Mouse (Mus musculus) spleen, embryonic (tissue): ENCODE results near the gene Tnfrsf19.

Experiments
- CTCF ChIA-PET: fragments of 350-600 bp; sonication (Branson Sonifier 250); formaldehyde crosslinking; loops from one replicate; lab custom pipeline; 2022; lab: Charles Lee

Tnfrsf19 gene

DNA sequence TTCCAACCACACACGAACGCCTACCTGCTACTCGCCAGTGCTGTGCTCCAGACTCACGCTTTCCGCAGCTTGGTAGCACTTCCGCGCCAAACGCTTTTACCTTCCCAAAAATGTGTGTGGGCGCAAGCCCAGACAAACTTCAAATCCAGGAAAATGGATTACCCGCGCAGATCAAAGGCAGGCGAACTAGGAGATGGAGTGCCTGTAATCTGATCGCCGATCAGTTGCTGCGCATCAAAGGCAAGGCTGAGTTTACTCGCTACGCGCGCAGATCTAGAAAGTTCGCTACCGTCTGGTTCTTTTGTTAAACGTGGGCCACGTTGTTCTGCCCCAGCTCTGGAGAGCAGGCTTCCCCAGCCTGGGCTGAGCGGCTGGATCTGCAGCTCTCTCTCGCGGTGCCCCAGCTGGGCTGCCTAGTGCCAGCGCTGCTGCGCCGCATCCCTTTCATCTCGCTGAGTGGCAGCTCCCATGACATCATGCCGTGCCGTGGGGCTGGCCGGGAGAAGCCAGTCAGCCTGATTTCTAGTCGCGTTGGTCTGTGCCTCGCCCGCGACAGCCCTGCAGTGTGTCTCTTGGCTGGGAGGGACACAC, at the start of gene Tnfrsf19:
TSS of gene Tnfrsf19 (minus strand) at position 400 of the 591 bp plus-strand sequence.
- CTCF ChIA-PET: interaction anchor here (1.1 kb wide), 1 partner anchor 15 kb away, joined by 3 read pairs; no protein-coding TSS in a partner anchor

GRCm38 (mm10) chr14:61092073-61092472, 45.8 kb upstream of the Tnfrsf19 start:
- CTCF ChIA-PET: no interaction called here

GRCm38 (mm10) chr14:61090955-61091354, 44.7 kb upstream of the Tnfrsf19 start:
- CTCF ChIA-PET: no interaction called here

DNA sequence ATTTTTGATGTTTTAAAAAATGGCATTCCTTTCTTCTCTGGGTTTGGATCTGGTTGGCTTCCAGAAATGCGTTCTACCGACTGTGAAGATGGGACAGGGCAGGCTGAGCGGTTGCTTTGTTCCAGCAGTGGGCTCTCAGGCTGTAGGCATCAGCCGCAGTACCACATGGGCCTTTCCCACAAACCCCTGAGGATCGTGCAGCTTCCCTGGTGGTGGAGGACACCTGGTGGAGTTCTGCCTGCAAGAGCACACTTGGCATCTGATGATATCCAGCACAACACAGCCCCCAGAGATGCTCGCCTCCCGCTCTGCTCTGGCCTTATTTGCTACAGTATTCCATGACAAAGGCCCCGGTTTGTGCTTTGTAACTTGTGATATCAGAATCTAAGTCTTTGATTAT, 41.9 kb upstream of the Tnfrsf19 start:
- CTCF ChIA-PET: no interaction called here

GRCm38 (mm10) chr14:61085325-61085724, 39.0 kb upstream of the Tnfrsf19 start:
- CTCF ChIA-PET: interaction anchor here (1.0 kb wide), 1 partner anchor 285 kb away, joined by 3 read pairs; no protein-coding TSS in a partner anchor

GRCm38 (mm10) chr14:61069555-61069954, 23.3 kb upstream of the Tnfrsf19 start:
- CTCF ChIA-PET: no interaction called here

GRCm38 (mm10) chr14:61061729-61062128, 15.4 kb upstream of the Tnfrsf19 start:
- CTCF ChIA-PET: no interaction called here

DNA sequence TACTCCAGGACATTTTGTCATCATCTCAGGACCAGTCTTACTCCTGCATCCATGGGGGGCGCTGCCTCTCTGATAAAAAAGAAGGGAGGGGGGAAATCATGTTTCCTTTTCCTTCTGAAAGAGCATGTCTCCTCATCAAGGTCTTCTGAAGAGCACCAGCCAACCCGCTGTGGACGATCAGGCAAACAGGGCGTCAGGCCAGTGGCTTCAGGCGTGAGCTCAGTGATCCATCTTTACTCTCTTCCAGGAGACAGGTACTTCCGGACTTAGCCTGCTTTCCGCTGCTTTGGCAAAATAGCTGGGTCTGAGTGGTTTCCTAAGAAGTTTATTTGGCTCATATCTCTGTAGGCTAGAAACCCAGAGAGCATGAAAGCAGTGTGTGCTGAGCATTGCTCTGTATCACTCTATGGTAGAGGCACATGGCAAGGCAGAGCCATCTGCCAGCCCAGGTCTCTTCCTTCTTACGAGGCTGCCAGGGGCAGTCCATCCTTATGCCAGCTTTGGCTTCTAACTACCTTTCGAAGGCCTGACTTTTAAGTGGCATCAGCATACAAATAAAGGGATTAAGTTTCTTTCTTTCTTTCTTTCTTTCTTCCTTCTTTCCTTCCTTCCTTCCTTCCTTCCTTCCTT, 13.1 kb upstream of the Tnfrsf19 start:
- CTCF ChIA-PET: interaction anchor here (0.6 kb wide), 1 partner anchor 258 kb away, joined by 3 read pairs; no protein-coding TSS in a partner anchor

GRCm38 (mm10) chr14:61056962-61057361, 10.7 kb upstream of the Tnfrsf19 start:
- CTCF ChIA-PET: no interaction called here

GRCm38 (mm10) chr14:61056445-61056844, 10.2 kb upstream of the Tnfrsf19 start:
- CTCF ChIA-PET: no interaction called here

GRCm38 (mm10) chr14:61055864-61056263, 9.6 kb upstream of the Tnfrsf19 start:
- CTCF ChIA-PET: no interaction called here

GRCm38 (mm10) chr14:61052163-61052562, 5.9 kb upstream of the Tnfrsf19 start:
- CTCF ChIA-PET: interaction anchor here (0.6 kb wide), 1 partner anchor 125 kb away, joined by 3 read pairs; no protein-coding TSS in a partner anchor

DNA sequence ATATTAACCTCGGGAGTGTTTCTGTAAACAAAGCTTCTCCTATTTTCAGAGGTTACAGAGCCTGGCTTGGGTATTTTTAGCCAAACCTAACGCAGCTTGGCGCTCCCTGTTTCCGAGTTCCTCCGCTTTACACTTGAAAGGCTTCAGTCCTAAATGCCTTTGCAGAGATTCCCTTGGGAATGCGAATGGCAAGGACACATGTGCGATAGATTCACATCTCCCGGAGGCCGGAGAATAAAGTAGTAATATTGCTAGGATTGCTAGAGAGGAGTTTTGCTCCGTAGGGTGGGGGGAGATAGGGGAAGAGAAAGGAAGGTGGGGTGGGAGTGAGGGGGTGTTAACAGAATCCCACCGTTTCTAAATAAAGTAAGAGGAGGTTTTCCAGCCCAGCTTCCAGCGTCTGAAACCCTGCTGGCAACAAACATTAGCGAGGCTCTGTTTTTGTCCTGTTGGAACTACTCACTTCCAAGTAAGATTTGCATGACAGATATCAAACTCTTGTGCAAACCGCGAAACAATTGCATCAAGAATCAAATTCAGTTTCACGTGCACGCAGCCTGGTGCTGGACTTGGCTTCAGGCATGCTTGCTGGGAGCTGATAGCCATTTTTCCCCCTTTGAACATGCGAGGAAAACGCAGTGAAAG, 722 bp downstream of the Tnfrsf19 start:
- CTCF ChIA-PET: interaction anchor here (0.7 kb wide), 1 partner anchor 427 kb away, joined by 8 read pairs; no protein-coding TSS in a partner anchor

- CTCF ChIA-PET: interaction anchor here (0.8 kb wide), 1 partner anchor 78 kb away, joined by 4 read pairs; no protein-coding TSS in a partner anchor
Measured at GRCm38 (mm10) chr14:61044316-61044715, 2.0 kb downstream of the Tnfrsf19 start.

DNA sequence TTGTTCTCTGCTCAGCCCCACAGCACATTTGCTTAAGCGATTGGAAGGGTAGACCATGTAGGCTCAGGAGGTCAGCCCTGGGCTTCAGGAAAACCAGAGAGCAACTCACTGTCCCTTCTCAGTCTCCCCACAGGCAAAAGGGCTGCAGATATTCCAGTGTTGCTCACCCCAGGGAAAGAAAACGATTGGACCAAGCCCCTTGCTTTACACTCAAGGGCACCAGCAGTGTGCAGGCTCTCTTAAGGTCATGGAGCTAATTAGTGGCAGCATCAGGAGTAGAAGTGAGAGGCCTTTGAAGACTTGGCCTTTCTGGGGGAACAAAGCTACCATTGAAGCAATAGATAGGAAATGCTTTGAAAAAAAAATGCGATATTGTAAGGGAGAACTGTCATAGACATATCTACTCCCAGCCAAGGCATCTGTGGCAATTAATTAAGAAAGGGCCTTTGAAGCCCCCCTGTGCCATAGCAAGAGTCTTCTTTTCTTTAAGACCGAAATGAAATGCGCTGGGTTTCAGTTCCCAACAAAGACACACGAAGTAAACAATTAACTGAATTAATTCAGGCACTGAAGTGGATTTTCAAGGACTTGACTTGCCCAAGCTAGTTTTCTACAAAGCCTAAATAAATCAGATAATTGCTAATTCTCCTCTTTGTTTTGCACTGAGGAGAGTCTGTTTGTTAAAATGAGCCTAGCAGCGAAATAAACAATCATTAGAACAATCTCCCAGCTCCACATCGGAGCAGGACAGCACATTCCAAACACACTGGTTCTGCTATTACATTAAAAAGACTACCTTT, 2.6 kb downstream of the Tnfrsf19 start:
- CTCF ChIA-PET: interaction anchor here (0.7 to 0.8 kb wide), 2 partner anchors 14 to 77 kb away, joined by 4 to 6 read pairs; no protein-coding TSS in a partner anchor

GRCm38 (mm10) chr14:61042291-61042690, 4.0 kb downstream of the Tnfrsf19 start:
- CTCF ChIA-PET: no interaction called here

GRCm38 (mm10) chr14:61040236-61040635, 6.1 kb downstream of the Tnfrsf19 start:
- CTCF ChIA-PET: no interaction called here

GRCm38 (mm10) chr14:61038082-61038472, 8.2 kb downstream of the Tnfrsf19 start:
- CTCF ChIA-PET: no interaction called here

DNA sequence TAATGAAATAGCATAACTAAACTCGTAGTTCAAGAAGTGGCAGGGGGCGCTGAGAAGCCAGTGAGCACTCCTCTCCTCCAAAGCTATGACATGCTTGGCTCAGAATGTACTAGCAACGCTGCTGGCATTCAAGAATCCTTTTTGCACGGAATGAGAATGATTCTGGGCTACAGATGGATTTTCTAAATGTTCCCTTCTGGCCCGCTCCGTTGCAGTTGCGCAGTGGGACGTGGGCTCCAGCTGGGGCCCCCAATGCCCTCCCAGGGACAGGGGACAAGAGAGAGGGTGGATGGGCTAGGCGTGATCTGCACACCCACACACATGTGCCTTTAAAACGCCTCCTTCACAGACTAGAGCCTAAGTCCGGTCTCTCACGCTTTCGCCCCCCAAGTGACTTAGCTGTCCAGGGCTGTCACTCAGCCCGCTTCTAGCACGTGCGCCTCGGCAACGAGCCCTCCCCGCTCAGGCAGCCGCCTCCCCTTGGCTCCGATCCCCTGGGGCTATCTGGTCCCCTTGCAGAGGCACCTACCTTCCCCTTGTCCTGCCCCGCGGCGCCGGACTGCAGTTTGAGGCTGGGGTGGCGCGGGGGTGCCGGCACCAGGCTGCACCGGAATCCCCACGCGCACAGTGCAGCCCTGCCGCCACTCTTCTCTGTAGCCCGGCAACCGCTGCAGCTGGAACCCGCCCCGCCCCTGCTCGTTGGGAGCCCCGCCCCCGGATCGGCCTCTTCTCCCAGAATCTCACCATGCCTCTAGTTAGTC, 8.8 kb downstream of the Tnfrsf19 start:
- CTCF ChIA-PET: no interaction called here

DNA sequence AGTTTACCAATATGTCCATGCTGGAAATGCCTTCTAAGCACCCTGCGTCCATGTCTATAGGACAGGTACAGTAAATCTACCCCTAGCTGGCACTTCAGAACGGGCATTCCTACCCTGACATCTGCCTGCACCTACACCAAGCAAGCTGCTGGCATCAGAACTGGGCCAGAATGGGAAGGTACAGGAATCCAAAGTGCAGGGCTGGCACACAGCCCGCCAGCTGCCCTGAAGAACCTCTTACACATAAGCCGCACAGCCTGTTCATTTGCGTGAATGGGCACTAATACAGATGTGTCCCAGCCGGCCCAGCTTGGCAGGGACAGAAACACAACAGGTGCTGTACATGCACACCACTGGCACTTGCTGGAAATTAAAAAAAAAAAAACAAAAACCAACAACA, 15.9 kb downstream of the Tnfrsf19 start:
- CTCF ChIA-PET: interaction anchor here (0.7 kb wide), 2 partner anchors 75 to 892 kb away, joined by 3 read pairs; no protein-coding TSS in a partner anchor

DNA sequence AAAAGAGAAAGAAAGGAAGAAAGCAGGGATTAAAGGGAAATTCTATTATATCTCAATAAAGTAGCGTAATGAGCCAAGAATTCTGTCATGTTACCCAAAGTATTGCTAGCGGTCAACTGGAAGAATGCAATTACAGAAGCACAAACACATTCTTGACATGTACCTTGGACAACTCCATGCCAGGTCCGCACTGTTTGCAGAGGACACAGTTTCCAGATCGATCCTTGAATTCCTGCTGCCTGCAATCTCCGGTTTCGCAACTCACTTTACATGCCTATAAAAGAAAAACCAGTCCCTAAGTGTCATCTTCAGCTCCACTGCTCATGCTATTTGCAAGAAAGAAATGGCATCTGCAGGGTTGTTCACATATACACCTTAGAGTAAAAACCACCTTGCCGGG, 22.3 kb downstream of the Tnfrsf19 start:
- CTCF ChIA-PET: no interaction called here
